Mouse (Mus musculus): ENCODE data around the gene Eef1akmt2. TPM values are rescaled to one million over a fixed set of nuclear protein-coding genes. Genes with fewer than 3 reads are reported as not detected.

The Eef1akmt2 gene
- polyA plus RNA-seq, 3 experiments from 2014 or later = 60.0 to 76.4 (median 74.4) TPM

- no peak for ATAC-seq
Measured at GRCm38 (mm10) chr7:132787022-132787421, 65.5 kb downstream of the Eef1akmt2 start.

GRCm38 (mm10) chr7:132786522-132786921, 66.0 kb downstream of the Eef1akmt2 start:
- ATAC-seq = peak; percentile 28

GRCm38 (mm10) chr7:132786011-132786410, 66.5 kb downstream of the Eef1akmt2 start:
- ATAC-seq = no peak

GRCm38 (mm10) chr7:132784101-132784500, 68.4 kb downstream of the Eef1akmt2 start:
- ATAC-seq = no peak

- ATAC-seq = no peak
Measured at GRCm38 (mm10) chr7:132781850-132782249, 70.6 kb downstream of the Eef1akmt2 start.

GRCm38 (mm10) chr7:132781130-132781814, 71.2 kb downstream of the Eef1akmt2 start:
- no peak for ATAC-seq

- no peak for ATAC-seq
Measured at GRCm38 (mm10) chr7:132780611-132781010, 71.9 kb downstream of the Eef1akmt2 start.

GRCm38 (mm10) chr7:132778630-132779029, 73.8 kb downstream of the Eef1akmt2 start:
- no peak for ATAC-seq

- ATAC-seq = no peak
Measured at GRCm38 (mm10) chr7:132777728-132778453, 74.6 kb downstream of the Eef1akmt2 start.

Other genes starting within 250 kb of the Eef1akmt2 start
- gene Lhpp, start 242.0 kb downstream of the Eef1akmt2 start, polyA plus RNA-seq (2017; shearing (Covaris generic)) = 1 to 10 TPM; 2.3 to 5.3 (median 3.6) TPM
- gene Fam53b, start 38.8 kb downstream of the Eef1akmt2 start, polyA plus RNA-seq (2017; shearing (Covaris generic)) = 10 to 100 TPM; 53.1 to 85.7 (median 80.7) TPM
- gene Abraxas2, start 6.6 kb upstream of the Eef1akmt2 start, polyA plus RNA-seq (2017; shearing (Covaris generic)) = 10 to 100 TPM; 34.6 to 40.0 (median 35.9) TPM
- gene Zranb1, start 78.5 kb upstream of the Eef1akmt2 start, polyA plus RNA-seq (2017; shearing (Covaris generic)) = 10 to 100 TPM in 2 of 3 experiments, 1 to 10 TPM in 1; 8.2 to 14.0 (median 13.5) TPM